Mouse (Mus musculus) brown adipose tissue, adult 24 weeks (tissue): Measurements from ENCODE around the gene Fate1. TPM values are rescaled to one million over a fixed set of nuclear protein-coding genes. Genes with fewer than 3 reads are reported as not detected.
A peak's percentile ranks its signal among the peaks of the same experiment; 100 is the strongest.

ENCODE experiments used
- H3K27ac ChIP-seq: fragments of 200-500 bp; replicated peaks from 2 replicates; pipeline ENCODE4 v1.5.1; 2012; ENCODE audit warnings: low read depth, mild to moderate bottlenecking, low read length
- H3K4me1 ChIP-seq: fragments of 200-500 bp; 2 replicates; pipeline ENCODE4 v1.6.1; 2012; ENCODE audit warnings: low read length, mixed read lengths; ENCODE audit not compliant: control insufficient read depth, insufficient read depth, insufficient read length
- H3K4me3 ChIP-seq: fragments of 200-500 bp; 2 replicates; pipeline ENCODE4 v1.5.1; 2012; ENCODE audit warnings: low read depth, mild to moderate bottlenecking, low read length, moderate library complexity; ENCODE audit not compliant: insufficient read depth
- polyA plus RNA-seq: library from polyadenylated mRNA; stranded (reverse); fragments of >200 nt; gene quantifications from 2 replicates; pipeline ENCODE4 v1.2.4, GENCODE M21; 2012; ENCODE audit not compliant: missing spikeins, insufficient read depth, insufficient read length

The Fate1 gene
- polyA plus RNA-seq, 1 experiment = not detected

GRCm38 (mm10) chrX:72009930-72010329, 37.1 kb downstream of the Fate1 start:
- peaks cover under 1% of the 10 kb centered on the region; the same call in 1 of the 2 replicates for H3K4me1 ChIP-seq
- H3K4me3 ChIP-seq = no peak overlapping the region
- no peak overlapping the region for H3K27ac ChIP-seq

- no peak overlapping the region for H3K4me3 ChIP-seq
- H3K27ac ChIP-seq = no peak overlapping the region
- H3K4me1 ChIP-seq = no peaks in the 10 kb centered on the region
These were observed 39.5 kb downstream of the Fate1 start for GRCm38 (mm10) chrX:72012236-72012635.

- no peak overlapping the region for H3K4me3 ChIP-seq
- no peaks in the 10 kb centered on the region for H3K4me1 ChIP-seq
- H3K27ac ChIP-seq = peak overlapping the region; percentile 54
These were observed 40.0 kb downstream of the Fate1 start for GRCm38 (mm10) chrX:72012804-72013203.

GRCm38 (mm10) chrX:72022241-72022640, 49.5 kb downstream of the Fate1 start:
- Histone ChIP-seq H3K27ac (no peak overlapping the region), H3K4me1 (no peaks in the 10 kb centered on the region), H3K4me3 (no peak overlapping the region)

GRCm38 (mm10) chrX:72022750-72023398, 50.1 kb downstream of the Fate1 start:
- Histone ChIP-seq H3K4me3 (no peak overlapping the region), H3K27ac (no peak overlapping the region), H3K4me1 (no peaks in the 10 kb centered on the region)

DNA sequence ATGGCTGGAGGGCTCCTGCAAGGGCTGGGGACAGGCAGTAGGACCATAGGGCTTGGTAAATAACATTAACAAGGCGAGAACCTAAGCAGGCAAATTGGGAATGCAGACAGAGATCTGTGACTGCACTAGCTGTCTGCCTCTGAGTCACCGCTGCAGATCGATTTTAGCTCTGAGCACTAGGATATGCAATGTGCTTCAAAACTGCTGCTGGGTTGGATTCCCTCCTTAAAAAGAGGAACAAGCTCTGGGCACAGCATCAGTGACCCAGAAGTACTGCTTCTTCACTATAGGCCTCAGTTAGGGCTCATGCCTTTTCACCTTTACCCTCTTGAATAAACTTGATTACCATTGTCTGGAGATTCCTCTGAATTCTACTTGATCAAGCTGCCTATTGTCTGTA, 50.8 kb downstream of the Fate1 start:
- no peak overlapping the region for H3K4me3 ChIP-seq
- no peak overlapping the region for H3K27ac ChIP-seq
- H3K4me1 ChIP-seq = no peaks in the 10 kb centered on the region

Other genes with a start within 250 kb of the Fate1 start
- gene Vma21, start 157.1 kb upstream of the Fate1 start, polyA plus RNA-seq = 53.7 and 63.9 TPM in 2 replicates
- gene Gm1141, start 52.0 kb upstream of the Fate1 start, polyA plus RNA-seq = not detected in 2 replicates
- gene Prrg3, start 10.4 kb upstream of the Fate1 start, polyA plus RNA-seq = 5.0 and 10.8 TPM in 2 replicates
- gene Cnga2, start 18.9 kb downstream of the Fate1 start, polyA plus RNA-seq = not detected in 2 replicates
- gene Magea4, start 249.0 kb downstream of the Fate1 start, polyA plus RNA-seq = not detected in 2 replicates